Mouse (Mus musculus): ENCODE data around the gene Prm3.
"Not testable (repeated sequence)": the region's sequence is repeated elsewhere in the genome, so short reads cannot be mapped to it uniquely, and the experiment has no call there.

DNA sequence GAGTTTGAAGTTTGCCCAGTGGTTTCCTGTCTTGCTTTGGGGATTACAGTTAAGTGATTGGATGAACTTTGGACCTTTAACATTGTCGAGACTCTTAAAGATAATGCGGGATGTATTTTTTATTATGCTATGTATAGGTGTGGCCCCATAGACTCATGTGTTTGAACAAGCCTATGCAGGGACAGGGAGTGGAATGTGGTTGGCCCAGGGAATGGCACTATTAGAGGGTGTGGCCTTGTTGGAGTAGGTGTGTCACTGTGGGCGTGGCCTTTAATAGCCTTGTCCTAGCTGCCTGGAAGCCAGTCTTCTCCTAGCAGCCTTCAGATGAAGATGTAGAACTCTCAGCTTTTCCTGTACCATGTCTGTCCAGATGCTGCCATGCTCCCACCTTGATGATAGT lies 11.7 kb upstream of the Prm3 start:
- TF ChIP-seq CTCF (IDR thresholded peaks at IDR 0.05; ENCODE audit: extremely low read depth, insufficient read length, insufficient replicate concordance, low read depth, low read length); POLR2A (IDR thresholded peaks at IDR 0.05; ENCODE audit: low read depth, low read length): not testable (repeated sequence)

Data from small intestine, adult 2 months (tissue).